Mouse (Mus musculus) bone marrow, adult 2 months (tissue): ENCODE data around the gene Mterf2.

Source experiments
- CTCF ChIP-seq: fragments of 200-500 bp; IDR thresholded peaks from 2 replicates; pipeline ENCODE4 v1.5.1; 2011; ENCODE audit warnings: low read length, control low read depth; ENCODE audit not compliant: control insufficient read depth, insufficient read depth
- POLR2A ChIP-seq: fragments of 200-500 bp; IDR thresholded peaks from 2 replicates; pipeline ENCODE4 v1.6.1; 2011; ENCODE audit warnings: low read depth, mild to moderate bottlenecking, control low read depth, low read length, borderline replicate concordance; ENCODE audit not compliant: control insufficient read depth

GRCm38 (mm10) chr10:85165306-85165705, 37.5 kb upstream of the Mterf2 start:
- TF ChIP-seq POLR2A (no peak), CTCF (no peak)
